In the genomic region with DNA sequence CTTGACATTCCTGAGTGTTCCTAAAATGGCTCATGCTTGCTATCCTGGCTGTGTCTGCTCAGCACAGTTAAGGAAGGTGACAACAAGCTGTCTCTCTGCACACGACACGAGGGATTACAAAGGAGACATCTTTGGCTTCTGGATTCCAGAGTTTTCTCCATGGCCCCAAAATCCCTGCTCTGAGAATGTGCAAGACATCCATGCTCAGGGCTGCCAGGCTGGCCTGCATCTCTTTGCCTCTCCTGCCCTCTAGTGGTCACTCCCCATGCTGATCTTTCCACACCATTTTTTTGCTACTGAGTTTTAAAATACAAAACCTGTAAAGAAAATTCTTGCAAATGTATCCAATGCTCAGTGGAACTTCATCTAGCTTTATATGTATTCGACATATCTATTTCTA, we compare ENCODE assay signal across 8 mouse cellular contexts. TPM values are rescaled to one million over a fixed set of nuclear protein-coding genes. Genes with fewer than 3 reads are reported as not detected.
DNase-seq lines count a peak whose midpoint lies in the region; ATAC-seq and TF ChIP-seq lines count a peak whose summit lies in the region.
"Had no signal": no experiment of that assay in that cellular context is flagged by ENCODE, and none has a peak within 500 bp of the region (broad histone marks: within the 10 kb centered on the region; RNA-seq: fewer than 3 reads in every experiment).

No protein-coding gene starts in this region.

- H3K27ac ChIP-seq in hindbrain, embryonic 16.5 days (ENCODE audit: low read depth, low read length) = no peak overlapping the region
- H3K27ac ChIP-seq in left cerebral cortex, adult 2 months = no peak overlapping the region
- H3K27ac ChIP-seq in midbrain, embryonic 12.5 days (replicated peaks) = no peak overlapping the region
- no peak overlapping the region for H3K27ac ChIP-seq in spleen, adult 2 months (ENCODE audit: insufficient read depth, low read length)

- ATAC-seq in hindbrain, embryonic 16.5 days = 0 out of 2 replicates have a peak, but pooled peaks have one; percentile 63
- 0 out of 2 replicates have a peak, but pooled peaks have one; percentile 30 for ATAC-seq in midbrain, embryonic 12.5 days (ENCODE audit: low FRiP score, low read depth)

- no peaks in the 10 kb centered on the region for H3K9me3 ChIP-seq in hindbrain, embryonic 16.5 days (ENCODE audit: control insufficient read depth, low read length)
- H3K9me3 ChIP-seq in midbrain, embryonic 12.5 days = no peaks in the 10 kb centered on the region
- H3K9me3 ChIP-seq: megakaryocyte, embryonic 14.5 days had no signal

- peak; percentile 96 for TF ChIP-seq CTCF in left cerebral cortex, adult 2 months (IDR thresholded peaks at IDR 0.05)
- TF ChIP-seq CTCF in spleen, adult 2 months (IDR thresholded peaks at IDR 0.05; ENCODE audit: extremely low read depth, insufficient read depth, insufficient read length, insufficient replicate concordance) = peak; percentile 84; the same call in 1 of the 2 replicates

- H3K9ac ChIP-seq in hindbrain, embryonic 16.5 days (ENCODE audit: low read depth, low read length) = no peak overlapping the region
- no peak overlapping the region for H3K9ac ChIP-seq in midbrain, embryonic 12.5 days (replicated peaks)

- H3K4me1 ChIP-seq in hindbrain, embryonic 16.5 days (ENCODE audit: control insufficient read depth, insufficient read depth, low read depth, low read length) = peaks cover 3% of the 10 kb centered on the region; the same call in 1 of the 2 replicates
- H3K4me1 ChIP-seq in midbrain, embryonic 12.5 days = peaks cover 3% of the 10 kb centered on the region; the same call in 1 of the 2 replicates
- peaks cover 12% of the 10 kb centered on the region; the same call in 1 of the 2 replicates for H3K4me1 ChIP-seq in spleen, adult 2 months (ENCODE audit: control insufficient read depth, insufficient read depth, insufficient read length)

- no peak overlapping the region for H3K4me2 ChIP-seq in hindbrain, embryonic 16.5 days (ENCODE audit: low read length)
- no peak overlapping the region for H3K4me2 ChIP-seq in midbrain, embryonic 12.5 days (replicated peaks)

- H3K27me3 ChIP-seq in hindbrain, embryonic 16.5 days (replicated peaks; ENCODE audit: control insufficient read depth, insufficient read depth, low read length) = no peaks in the 10 kb centered on the region
- H3K27me3 ChIP-seq in midbrain, embryonic 12.5 days = no peaks in the 10 kb centered on the region
- no peaks in the 10 kb centered on the region for H3K27me3 ChIP-seq in spleen, adult 2 months (ENCODE audit: control insufficient read depth, insufficient read depth, low read length)
- H3K27me3 ChIP-seq: megakaryocyte, embryonic 14.5 days had no signal

- 4% methylated on average over 3 of the region's 3 CpGs for WGBS in hindbrain, embryonic 16.5 days
- 0% methylated on average over 3 of the region's 3 CpGs for WGBS in midbrain, embryonic 12.5 days
- WGBS in spleen, adult 2 months = 12% methylated on average over 3 of the region's 3 CpGs

- intact Hi-C loops in left cerebral cortex, adult 2 months (cut with DNase I) = loop anchor here (1.0 to 10.0 kb wide), 4 partner anchors 86 to 943 kb away; a partner anchor contains a TSS

- DNase-seq in NIH3T3 (ENCODE audit: low read depth) = peak; percentile 89
- peak; percentile 53 for DNase-seq in cerebellum, adult 11 months
- DNase-seq in forelimb bud, embryonic 11.5 days (ENCODE audit: low read depth, low spot score) = peak; percentile 78
- peak; percentile 82 for DNase-seq in left cerebral cortex, adult 2 months (ENCODE audit: extremely low spot score in 1 of 2, low spot score in 2 of 2)
- DNase-seq in spleen, adult 2 months (ENCODE audit: low read depth in 1 of 2, low spot score in 2 of 2) = peak; percentile 29 to 65

- no peaks in the 10 kb centered on the region for H3K36me3 ChIP-seq in hindbrain, embryonic 16.5 days (ENCODE audit: control insufficient read depth, insufficient read depth, low read length)
- no peaks in the 10 kb centered on the region for H3K36me3 ChIP-seq in midbrain, embryonic 12.5 days
- H3K36me3 ChIP-seq in spleen, adult 2 months (ENCODE audit: control insufficient read depth, insufficient read depth, low read length) = no peaks in the 10 kb centered on the region

- no peak for TF ChIP-seq POLR2A in spleen, adult 2 months (IDR thresholded peaks at IDR 0.05; ENCODE audit: low read depth, low read length)

- no peak overlapping the region for H3K4me3 ChIP-seq in hindbrain, embryonic 16.5 days (ENCODE audit: low read length)
- no peak overlapping the region for H3K4me3 ChIP-seq in left cerebral cortex, adult 2 months
- no peak overlapping the region for H3K4me3 ChIP-seq in midbrain, embryonic 12.5 days
- H3K4me3 ChIP-seq in spleen, adult 2 months (ENCODE audit: extremely low read depth, insufficient read depth, insufficient read length) = no peak overlapping the region
- H3K4me3 ChIP-seq: megakaryocyte, embryonic 14.5 days had no signal

RNA-seq across cellular contexts. Expression of a gene that starts 23.5 kb away (rescaled TPM):
- polyA plus RNA-seq in hindbrain, embryonic 16.5 days (2015; fragmentation: Nextera tagmentation; extraction: Ambion mirVana) = 3.1 and 5.1 TPM in 2 replicates
- 1 to 10 TPM; 1.2 to 1.3 TPM for total RNA-seq in left cerebral cortex, adult 2 months (2021)
- not detected in 2 replicates for polyA plus RNA-seq in midbrain, embryonic 12.5 days (2016; fragmentation: Nextera tagmentation; extraction: Ambion mirVana)
- not detected in 2 replicates for polyA plus RNA-seq in spleen, adult 2 months (2012; rRNA removed)

RNA-seq across cellular contexts. Expression of a gene that starts 34.4 kb away (rescaled TPM):
- polyA plus RNA-seq in hindbrain, embryonic 16.5 days (2015; fragmentation: Nextera tagmentation; extraction: Ambion mirVana) = 97.1 and 101 TPM in 2 replicates
- 100 to 1,000 TPM; 226 to 228 TPM for total RNA-seq in left cerebral cortex, adult 2 months (2021)
- 52.1 and 58.9 TPM in 2 replicates for polyA plus RNA-seq in midbrain, embryonic 12.5 days (2016; fragmentation: Nextera tagmentation; extraction: Ambion mirVana)
- 68.2 and 99.5 TPM in 2 replicates for polyA plus RNA-seq in spleen, adult 2 months (2012; rRNA removed)
